Mouse (Mus musculus): ENCODE results near the gene Gm364. TPM values are rescaled to one million over a fixed set of nuclear protein-coding genes. Genes with fewer than 3 reads are reported as not detected.

Gene Gm364
- polyA plus RNA-seq, 1 experiment from 2014 or later, result not detected

GRCm38 (mm10) chrX:57403651-57404050 lies 5.3 kb upstream of the Gm364 start:
- Histone ChIP-seq H3K27ac (replicated peaks) (no peak overlapping the region), H3K36me3 (no peaks in the 10 kb centered on the region), H3K9me3 (no peaks in the 10 kb centered on the region), H3K9ac (replicated peaks) (no peak overlapping the region), H3K4me3 (no peak overlapping the region), H3K27me3 (no peaks in the 10 kb centered on the region), H3K4me1 (no peaks in the 10 kb centered on the region), H3K4me2 (replicated peaks) (no peak overlapping the region)
- peak; percentile 27; the same call in 1 of the 2 replicates for ATAC-seq (ENCODE audit: low FRiP score, low read depth)

GRCm38 (mm10) chrX:57431610-57432009 lies 22.7 kb downstream of the Gm364 start:
- no peak overlapping the region for H3K9ac ChIP-seq (replicated peaks)
- H3K4me2 ChIP-seq (replicated peaks), result no peak overlapping the region
- no peak overlapping the region for H3K4me3 ChIP-seq
- no peaks in the 10 kb centered on the region for H3K36me3 ChIP-seq
- no peak for ATAC-seq (ENCODE audit: low FRiP score, low read depth)
- H3K27ac ChIP-seq (replicated peaks), result no peak overlapping the region
- H3K4me1 ChIP-seq, result no peaks in the 10 kb centered on the region
- 15% methylated on average over 2 of the region's 2 CpGs for WGBS
- H3K9me3 ChIP-seq, result no peaks in the 10 kb centered on the region
- H3K27me3 ChIP-seq, result no peaks in the 10 kb centered on the region

GRCm38 (mm10) chrX:57433897-57434296 lies 24.9 kb downstream of the Gm364 start:
- H3K27ac ChIP-seq (replicated peaks), result no peak overlapping the region
- H3K27me3 ChIP-seq, result no peaks in the 10 kb centered on the region
- H3K9ac ChIP-seq (replicated peaks), result no peak overlapping the region
- H3K36me3 ChIP-seq, result no peaks in the 10 kb centered on the region
- no peak overlapping the region for H3K4me2 ChIP-seq (replicated peaks)
- ATAC-seq (ENCODE audit: low FRiP score, low read depth), result no peak
- H3K4me3 ChIP-seq, result no peak overlapping the region
- H3K4me1 ChIP-seq, result no peaks in the 10 kb centered on the region
- WGBS, result 91% methylated on average over 2 of the region's 2 CpGs
- H3K9me3 ChIP-seq, result no peaks in the 10 kb centered on the region

GRCm38 (mm10) chrX:57503634-57504033 lies 94.7 kb downstream of the Gm364 start, which contains the start of gene Gpr101:
Gene Gpr101, minus strand, starts transcription at chrX:57503757.
- 16% methylated on average over 25 of the region's 28 CpGs for WGBS
- peak within 1 kb of the TSS; percentile 34; the same call in 1 of the 2 replicates for H3K9ac ChIP-seq (replicated peaks)

GRCm38 (mm10) chrX:57506247-57506646 lies 97.3 kb downstream of the Gm364 start:
- 83% methylated on average over 1 of the region's 1 CpGs for WGBS

More at GRCm38 (mm10) chrX:57503634-57504033, 94.7 kb downstream of the Gm364 start, which contains the start of gene Gpr101:
- H3K36me3 ChIP-seq, result no peaks in the 10 kb centered on the region
- H3K27ac ChIP-seq (replicated peaks), result no peak within 1 kb of the TSS
- H3K4me2 ChIP-seq (replicated peaks), result peak within 1 kb of the TSS; percentile 70
- H3K27me3 ChIP-seq, result peaks cover 25% of the 10 kb centered on the region
- H3K9me3 ChIP-seq, result no peaks in the 10 kb centered on the region
- peak within 1 kb of the TSS; percentile 42 for H3K4me3 ChIP-seq
- peak; percentile 77 for ATAC-seq (ENCODE audit: low FRiP score, low read depth)
- H3K4me1 ChIP-seq, result no peaks in the 10 kb centered on the region

GRCm38 (mm10) chrX:57521117-57522095 lies 112.5 kb downstream of the Gm364 start:
- Histone ChIP-seq H3K27me3 (no peaks in the 10 kb centered on the region), H3K4me2 (replicated peaks) (peak overlapping the region; percentile 38), H3K27ac (replicated peaks) (no peak overlapping the region), H3K9ac (replicated peaks) (no peak overlapping the region), H3K4me1 (no peaks in the 10 kb centered on the region), H3K36me3 (no peaks in the 10 kb centered on the region), H3K4me3 (peak overlapping the region; percentile 6; the same call in 1 of the 2 replicates), H3K9me3 (no peaks in the 10 kb centered on the region)
- peak; percentile 65; the same call in 1 of the 2 replicates for ATAC-seq (ENCODE audit: low FRiP score, low read depth)
- WGBS, result 42% methylated on average over 28 of the region's 28 CpGs

More at GRCm38 (mm10) chrX:57506247-57506646, 97.3 kb downstream of the Gm364 start:
- no peak for ATAC-seq (ENCODE audit: low FRiP score, low read depth)
- Histone ChIP-seq H3K27me3 (peaks cover 25% of the 10 kb centered on the region), H3K4me2 (replicated peaks) (no peak overlapping the region), H3K36me3 (no peaks in the 10 kb centered on the region), H3K9ac (replicated peaks) (no peak overlapping the region), H3K9me3 (no peaks in the 10 kb centered on the region), H3K27ac (replicated peaks) (no peak overlapping the region), H3K4me1 (no peaks in the 10 kb centered on the region), H3K4me3 (no peak overlapping the region)

Other genes starting within 250 kb of the Gm364 start
- not detected in 2 replicates for gene Cd40lg, start 197.0 kb upstream of the Gm364 start, polyA plus RNA-seq (2016; fragmentation: Nextera tagmentation; extraction: Ambion mirVana)
- 6.6 and 7.5 TPM in 2 replicates for gene Arhgef6, start 70.4 kb upstream of the Gm364 start, polyA plus RNA-seq (2016; fragmentation: Nextera tagmentation; extraction: Ambion mirVana)
- gene Rbmx, start 16.1 kb upstream of the Gm364 start, polyA plus RNA-seq (2016; fragmentation: Nextera tagmentation; extraction: Ambion mirVana), result 268 and 280 TPM in 2 replicates
- 0.08 TPM in 1 of 2 replicates, not detected in the other for gene Gpr101, start 94.6 kb downstream of the Gm364 start, polyA plus RNA-seq (2016; fragmentation: Nextera tagmentation; extraction: Ambion mirVana)

Data from midbrain, embryonic 12.5 days (tissue).